Mouse (Mus musculus): ENCODE results near the gene Fam199x. TPM values are rescaled to one million over a fixed set of nuclear protein-coding genes. Genes with fewer than 3 reads are reported as not detected.

Fam199x gene
- polyA plus RNA-seq, 1 experiment from 2014 or later: 11.7 TPM

GRCm38 (mm10) chrX:137121718-137122117 is 72.3 kb downstream of the Fam199x start, which contains the start of gene Esx1:
TSS of gene Esx1 (minus strand) at chrX:137122083.
- H3K4me3 ChIP-seq (replicated peaks; ENCODE audit: low read depth, low read length): no peak within 1 kb of the TSS

DNA sequence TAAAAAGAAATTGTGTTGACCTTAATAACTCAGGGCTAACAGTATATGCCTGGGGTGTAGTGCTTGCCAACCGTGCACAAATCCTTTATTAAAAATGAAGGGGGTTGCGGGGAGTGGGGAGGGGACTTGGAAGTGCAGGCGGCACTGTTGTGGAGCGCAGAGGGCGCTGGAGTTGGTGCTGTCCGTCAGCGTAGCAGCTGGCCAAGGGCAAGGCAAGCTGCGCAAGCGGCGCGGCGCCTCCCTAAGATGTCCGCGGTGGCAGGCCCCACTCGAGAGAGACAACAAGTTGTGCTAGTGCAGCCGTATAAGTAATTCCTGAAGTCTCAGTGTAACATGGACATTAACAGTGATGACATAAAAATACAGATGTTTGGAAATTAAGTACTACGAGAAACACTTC is 78.1 kb downstream of the Fam199x start:
- Histone ChIP-seq H3K27ac (replicated peaks; ENCODE audit: low read depth, low read length) (no peak overlapping the region), H3K9me3 (ENCODE audit: control insufficient read depth, low read length) (no peaks in the 10 kb centered on the region), H3K4me1 (ENCODE audit: control insufficient read depth, insufficient read depth, low read length) (no peaks in the 10 kb centered on the region), H3K9ac (replicated peaks; ENCODE audit: low read length) (no peak overlapping the region), H3K36me3 (ENCODE audit: control insufficient read depth, insufficient read depth, low read length) (no peaks in the 10 kb centered on the region), H3K4me3 (replicated peaks; ENCODE audit: low read depth, low read length) (no peak overlapping the region), H3K27me3 (ENCODE audit: control insufficient read depth, insufficient read depth, low read length) (peaks cover 42% of the 10 kb centered on the region), H3K4me2 (ENCODE audit: low read length) (no peak overlapping the region)
- ATAC-seq (ENCODE audit: low FRiP score, low TSS enrichment) (no peak), DNase-seq (no peak)
- 14% methylated on average over 17 of the region's 17 CpGs for WGBS

More at GRCm38 (mm10) chrX:137121718-137122117, 72.3 kb downstream of the Fam199x start, which contains the start of gene Esx1:
- Histone ChIP-seq H3K9me3 (ENCODE audit: control insufficient read depth, low read length) (no peaks in the 10 kb centered on the region), H3K4me2 (ENCODE audit: low read length) (no peak within 1 kb of the TSS), H3K27me3 (ENCODE audit: control insufficient read depth, insufficient read depth, low read length) (peaks cover 65% of the 10 kb centered on the region), H3K4me1 (ENCODE audit: control insufficient read depth, insufficient read depth, low read length) (no peaks in the 10 kb centered on the region), H3K27ac (replicated peaks; ENCODE audit: low read depth, low read length) (no peak within 1 kb of the TSS), H3K9ac (replicated peaks; ENCODE audit: low read length) (no peak within 1 kb of the TSS), H3K36me3 (ENCODE audit: control insufficient read depth, insufficient read depth, low read length) (no peaks in the 10 kb centered on the region)
- ATAC-seq (ENCODE audit: low FRiP score, low TSS enrichment) (no peak), DNase-seq (no peak)
- WGBS: 29% methylated on average over 20 of the region's 21 CpGs

Other genes with a start within 250 kb of the Fam199x start
- 7.1 and 8.1 TPM in 2 replicates for gene Plp1, start 226.9 kb upstream of the Fam199x start, polyA plus RNA-seq (2014; fragmentation: Nextera tagmentation; extraction: Ambion mirVana)
- gene Rab9b, start 180.8 kb upstream of the Fam199x start, polyA plus RNA-seq (2014; fragmentation: Nextera tagmentation; extraction: Ambion mirVana): 18.1 and 22.9 TPM in 2 replicates
- gene H2bfm, start 122.3 kb upstream of the Fam199x start, polyA plus RNA-seq (2014; fragmentation: Nextera tagmentation; extraction: Ambion mirVana): not detected in 2 replicates
- 101 and 105 TPM in 2 replicates for gene Tmsb15b2, start 74.1 kb upstream of the Fam199x start, polyA plus RNA-seq (2014; fragmentation: Nextera tagmentation; extraction: Ambion mirVana)
- gene Tmsb15l, start 72.7 kb upstream of the Fam199x start, polyA plus RNA-seq (2014; fragmentation: Nextera tagmentation; extraction: Ambion mirVana): 9.1 and 10.4 TPM in 2 replicates
- 29.4 and 33.4 TPM in 2 replicates for gene Tmsb15b1, start 72.7 kb upstream of the Fam199x start, polyA plus RNA-seq (2014; fragmentation: Nextera tagmentation; extraction: Ambion mirVana)
- 304 and 316 TPM in 2 replicates for gene Zcchc18, start 56.4 kb upstream of the Fam199x start, polyA plus RNA-seq (2014; fragmentation: Nextera tagmentation; extraction: Ambion mirVana)
- gene Slc25a53, start 11.3 kb upstream of the Fam199x start, polyA plus RNA-seq (2014; fragmentation: Nextera tagmentation; extraction: Ambion mirVana): 16.2 and 16.5 TPM in 2 replicates
- gene Esx1, start 72.5 kb downstream of the Fam199x start, polyA plus RNA-seq (2014; fragmentation: Nextera tagmentation; extraction: Ambion mirVana): not detected in 2 replicates